Mouse (Mus musculus) adrenal gland, postnatal 36 days (tissue): ENCODE data around the gene Tbx21. TPM values are rescaled to one million over a fixed set of nuclear protein-coding genes. Genes with fewer than 3 reads are reported as not detected.

Experiments used
- microRNA-seq: library from miRNA; unstranded; fragments of <30 nt; microRNA quantifications from one replicate; pipeline ENCODE4 v1.2.0, GENCODE M21; 2021
- total RNA-seq, 2 experiments: library from RNA; stranded (reverse); gene quantifications; 2 replicates each; pipeline ENCODE4 v1.2.3; 2021

Gene Tbx21
- total RNA-seq, 2 experiments from 2014 or later: 0.23 to 0.33 TPM

Small RNAs within 50 kb of the gene (microRNA-seq; reads per million reads assigned to microRNA genes)
- gene Mir7235: not detected
- gene Mir8103: 1.00 reads per million

Other genes with a start within 250 kb of the Tbx21 start
- gene Cdk5rap3, start 198.8 kb downstream of the Tbx21 start, total RNA-seq: 10 to 100 TPM; 44.1 to 58.8 TPM
- under 1 TPM; 0.16 to 0.66 TPM for gene Prr15l, start 187.2 kb downstream of the Tbx21 start, total RNA-seq
- gene Pnpo, start 171.3 kb downstream of the Tbx21 start, total RNA-seq: 10 to 100 TPM; 29.6 to 34.2 TPM
- 10 to 100 TPM; 14.5 to 16.6 TPM for gene Sp2, start 132.4 kb downstream of the Tbx21 start, total RNA-seq
- gene Sp6, start 101.9 kb downstream of the Tbx21 start, total RNA-seq: under 1 TPM; 0.16 to 0.23 TPM
- gene Scrn2, start 85.4 kb downstream of the Tbx21 start, total RNA-seq: 10 to 100 TPM; 15.7 to 18.8 TPM
- gene Lrrc46, start 73.9 kb downstream of the Tbx21 start, total RNA-seq: 1 to 10 TPM; 1.3 TPM
- gene Mrpl10, start 73.8 kb downstream of the Tbx21 start, total RNA-seq: 100 to 1,000 TPM; 131 to 141 TPM
- gene Osbpl7, start 64.7 kb downstream of the Tbx21 start, total RNA-seq: 1 to 10 TPM; 7.8 to 9.1 TPM
- gene Tbkbp1, start 36.2 kb upstream of the Tbx21 start, total RNA-seq: 10 to 100 TPM; 10.6 to 12.8 TPM
- 100 to 1,000 TPM; 112 to 138 TPM for gene Kpnb1, start 72.5 kb upstream of the Tbx21 start, total RNA-seq
- gene Npepps, start 165.3 kb upstream of the Tbx21 start, total RNA-seq: 10 to 100 TPM; 81.8 to 86.1 TPM
- 10 to 100 TPM; 31.5 to 32.3 TPM for gene Mrpl45, start 200.4 kb upstream of the Tbx21 start, total RNA-seq
- 1 to 10 TPM in 1 of 2 experiments, under 1 TPM in 1; 0.93 to 1.2 TPM for gene Gpr179, start 236.7 kb upstream of the Tbx21 start, total RNA-seq
- 10 to 100 TPM; 20.6 to 22.1 TPM for gene Socs7, start 247.2 kb upstream of the Tbx21 start, total RNA-seq